Mouse (Mus musculus) myocyte (in vitro differentiated cells): ENCODE results near the gene Lrrc2. TPM values are rescaled to one million over a fixed set of nuclear protein-coding genes. Genes with fewer than 3 reads are reported as not detected.

Experiments used
- H3K27me3 ChIP-seq: one replicate; pipeline ENCODE4 v1.6.1; 2011; ENCODE audit not compliant: control insufficient read depth, insufficient read depth, insufficient read length
- H3K36me3 ChIP-seq: one replicate; pipeline ENCODE4 v1.6.1; 2011; ENCODE audit not compliant: control insufficient read depth, insufficient read depth
- H3K4me2 ChIP-seq: one replicate; pipeline ENCODE4 v1.6.1; 2011; ENCODE audit warnings: low read depth, control low read depth
- H3K4me3 ChIP-seq: one replicate; pipeline ENCODE4 v1.5.1; 2011; ENCODE audit warnings: mild to moderate bottlenecking, control low read depth, moderate library complexity
- H3K79me2 ChIP-seq: one replicate; pipeline ENCODE4 v1.6.1; 2011; ENCODE audit not compliant: control insufficient read depth, insufficient read depth
- H3ac ChIP-seq: one replicate; pipeline ENCODE4 v1.6.1; 2011; ENCODE audit not compliant: control insufficient read depth, insufficient read length
- CEBPB ChIP-seq: IDR thresholded peaks from 2 replicates; pipeline ENCODE4 v1.6.1; 2011; ENCODE audit warnings: mild to moderate bottlenecking, moderate library complexity; ENCODE audit not compliant: poor library complexity, insufficient read depth, severe bottlenecking
- E2F4 ChIP-seq: IDR thresholded peaks from one replicate; pipeline ENCODE4 v1.6.1; 2011; ENCODE audit warnings: mild to moderate bottlenecking, control low read depth, moderate library complexity; ENCODE audit not compliant: insufficient read depth
- MAX ChIP-seq: IDR thresholded peaks from one replicate; pipeline ENCODE4 v1.6.1; 2011; ENCODE audit warnings: low read depth, mild to moderate bottlenecking, control low read depth
- MYOD1 ChIP-seq, 3 experiments: IDR thresholded peaks; one replicate each; pipeline ENCODE4 v1.6.1; 2011; ENCODE audit warnings: control low read depth in 2 of 3, low read depth in 2 of 3, mild to moderate bottlenecking in 2 of 3, moderate library complexity in 1 of 3; ENCODE audit not compliant: insufficient read length in 2 of 3, control insufficient read depth in 1 of 3
- MYOG ChIP-seq, 3 experiments: IDR thresholded peaks; one replicate each; pipeline ENCODE4 v1.6.1; 2011; ENCODE audit warnings: control low read depth in 2 of 3, low read depth in 2 of 3, mild to moderate bottlenecking in 2 of 3; ENCODE audit not compliant: insufficient read length in 2 of 3, control insufficient read depth in 1 of 3, insufficient read depth in 1 of 3
- POLR2A ChIP-seq: IDR thresholded peaks from one replicate; pipeline ENCODE4 v1.6.1; 2011; ENCODE audit warnings: low read depth, mild to moderate bottlenecking, control low read depth, moderate library complexity; ENCODE audit not compliant: insufficient read length
- POLR2AphosphoS2 ChIP-seq: IDR thresholded peaks from one replicate; pipeline ENCODE4 v1.6.1; 2011; ENCODE audit warnings: low read depth, control low read depth; ENCODE audit not compliant: insufficient read length
- REST ChIP-seq: IDR thresholded peaks from one replicate; pipeline ENCODE4 v1.6.1; 2011; ENCODE audit warnings: mild to moderate bottlenecking, control low read depth, moderate library complexity; ENCODE audit not compliant: insufficient read depth, insufficient read length
- SRF ChIP-seq: IDR thresholded peaks from one replicate; pipeline ENCODE4 v1.6.1; 2011; ENCODE audit warnings: low read depth; ENCODE audit not compliant: control insufficient read depth, insufficient read length
- TCF12 ChIP-seq: IDR thresholded peaks from one replicate; pipeline ENCODE4 v1.6.1; 2011; ENCODE audit warnings: mild to moderate bottlenecking, control low read depth; ENCODE audit not compliant: poor library complexity, insufficient read depth, severe bottlenecking
- TCF3 ChIP-seq: IDR thresholded peaks from one replicate; pipeline ENCODE4 v1.6.1; 2011; ENCODE audit warnings: low read depth, control low read depth; ENCODE audit not compliant: insufficient read length
- USF1 ChIP-seq: IDR thresholded peaks from one replicate; pipeline ENCODE4 v1.6.1; 2011; ENCODE audit warnings: low read depth, mild to moderate bottlenecking, control low read depth, moderate library complexity
- polyA plus RNA-seq: library from polyadenylated mRNA; unstranded; fragments of >200 nt; fragmentation: generic; extraction: Trizol; gene quantifications from one replicate; pipeline ENCODE4 v1.2.1, GENCODE M21; 2012; ENCODE audit warnings: missing spikeins

Lrrc2 gene
- polyA plus RNA-seq, 1 experiment, result 0.49 TPM

- no peak for TF ChIP-seq MAX
- no peak for TF ChIP-seq TCF3
- TF ChIP-seq POLR2AphosphoS2, result no peak
- no peak for TF ChIP-seq USF1
- TF ChIP-seq CEBPB, result no peak
- no peak for TF ChIP-seq TCF12
- no peak for TF ChIP-seq REST
- TF ChIP-seq POLR2A, result no peak
- no peak for TF ChIP-seq MYOD1 (IDR thresholded peaks at IDR 0.05; ENCODE audit: control insufficient read depth in 1 of 3, insufficient read length in 2 of 3, low read depth in 2 of 3)
- no peak for TF ChIP-seq E2F4
- TF ChIP-seq SRF, result no peak
- no peak for TF ChIP-seq MYOG (IDR thresholded peaks at IDR 0.05; ENCODE audit: control insufficient read depth in 1 of 3, insufficient read depth in 1 of 3, insufficient read length in 2 of 3, low read depth in 2 of 3)
- Histone ChIP-seq H3ac (no peak overlapping the region), H3K27me3 (no peaks in the 10 kb centered on the region), H3K4me3 (no peak overlapping the region), H3K79me2 (no peaks in the 10 kb centered on the region), H3K4me2 (no peak overlapping the region), H3K36me3 (no peaks in the 10 kb centered on the region)
These were observed 47.7 kb downstream of the Lrrc2 start for GRCm38 (mm10) chr9:110999056-110999455.

DNA sequence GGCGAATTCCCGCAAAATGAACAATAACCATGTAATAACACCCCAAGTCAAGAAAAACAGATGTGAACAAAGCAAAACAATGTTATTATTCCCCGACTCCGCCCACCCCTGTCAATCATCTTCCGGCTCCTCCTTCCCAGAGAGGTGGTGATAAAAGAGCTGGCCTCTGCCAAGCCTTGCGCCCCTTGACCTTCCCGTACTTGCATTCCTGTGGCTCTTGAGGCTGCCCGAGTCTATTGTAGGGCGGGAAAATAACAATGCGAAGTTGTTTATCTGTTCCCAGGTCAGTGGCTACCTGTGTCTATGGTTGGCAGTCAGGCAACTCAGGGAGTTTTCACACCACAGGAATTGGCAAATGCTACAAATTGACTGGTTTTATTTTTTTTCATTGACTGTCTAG is 48.5 kb downstream of the Lrrc2 start:
- Histone ChIP-seq H3K27me3 (peaks cover 6% of the 10 kb centered on the region), H3ac (no peak overlapping the region), H3K36me3 (no peaks in the 10 kb centered on the region), H3K4me3 (no peak overlapping the region), H3K79me2 (no peaks in the 10 kb centered on the region), H3K4me2 (no peak overlapping the region)
- TF ChIP-seq TCF12 (no peak), MYOD1 (IDR thresholded peaks at IDR 0.05; ENCODE audit: control insufficient read depth in 1 of 3, insufficient read length in 2 of 3, low read depth in 2 of 3) (no peak), REST (no peak)

DNA sequence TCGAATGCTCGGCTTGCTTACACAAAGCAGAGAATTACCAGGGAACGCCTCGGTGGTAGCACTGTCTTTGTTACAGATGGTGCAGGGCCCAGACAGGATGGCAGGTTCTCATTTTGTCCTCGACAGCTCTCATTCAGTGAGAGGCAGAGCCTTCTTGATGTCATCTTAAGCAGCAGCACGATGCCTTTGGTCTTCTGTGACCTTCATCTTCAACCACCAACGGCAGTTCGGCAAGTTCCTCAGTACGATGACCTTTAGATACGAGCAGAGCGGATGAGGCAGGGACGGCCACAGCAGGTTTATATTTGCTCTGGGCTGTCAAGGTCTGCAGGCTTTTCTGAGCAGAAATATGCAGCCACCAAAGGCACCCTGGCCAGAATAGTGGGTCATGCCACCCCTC is 50.3 kb downstream of the Lrrc2 start:
- Histone ChIP-seq H3K79me2 (no peaks in the 10 kb centered on the region), H3K4me3 (no peak overlapping the region), H3K4me2 (no peak overlapping the region), H3ac (no peak overlapping the region), H3K36me3 (no peaks in the 10 kb centered on the region), H3K27me3 (peaks cover 15% of the 10 kb centered on the region)
- TF ChIP-seq TCF3 (no peak), E2F4 (no peak), CEBPB (no peak), REST (no peak), MAX (no peak), TCF12 (no peak), POLR2A (no peak), SRF (no peak), USF1 (no peak), MYOG (IDR thresholded peaks at IDR 0.05; ENCODE audit: control insufficient read depth in 1 of 3, insufficient read depth in 1 of 3, insufficient read length in 2 of 3, low read depth in 2 of 3) (no peak), MYOD1 (IDR thresholded peaks at IDR 0.05; ENCODE audit: control insufficient read depth in 1 of 3, insufficient read length in 2 of 3, low read depth in 2 of 3) (no peak)

DNA sequence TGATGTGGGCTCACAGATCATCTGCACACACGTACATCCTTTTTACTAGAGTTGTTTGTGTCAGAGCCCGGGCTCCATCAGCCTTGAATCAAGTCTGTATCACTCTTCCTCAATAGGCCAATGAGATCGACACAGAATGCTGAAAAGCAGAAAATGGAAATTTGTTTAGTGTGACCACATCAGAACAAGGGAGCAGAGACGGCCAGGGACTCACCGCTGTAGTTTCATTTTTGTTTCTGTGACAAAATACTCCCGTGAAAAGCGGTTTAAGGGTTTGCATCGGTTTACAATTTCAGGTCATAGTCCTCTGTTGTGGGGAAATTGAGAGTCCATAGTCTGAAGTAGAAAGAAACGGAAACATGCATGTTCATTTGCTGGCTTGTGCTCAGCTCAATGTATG is 51.9 kb downstream of the Lrrc2 start:
- TF ChIP-seq CEBPB (no peak), MYOD1 (IDR thresholded peaks at IDR 0.05; ENCODE audit: control insufficient read depth in 1 of 3, insufficient read length in 2 of 3, low read depth in 2 of 3) (no peak), MYOG (IDR thresholded peaks at IDR 0.05; ENCODE audit: control insufficient read depth in 1 of 3, insufficient read depth in 1 of 3, insufficient read length in 2 of 3, low read depth in 2 of 3) (no peak), REST (no peak), POLR2AphosphoS2 (no peak), MAX (no peak), E2F4 (no peak), SRF (no peak), TCF3 (no peak), TCF12 (no peak), USF1 (no peak), POLR2A (no peak)
- H3K4me2 ChIP-seq, result no peak overlapping the region

GRCm38 (mm10) chr9:111006544-111006943 is 55.2 kb downstream of the Lrrc2 start:
- Histone ChIP-seq H3K4me2 (no peak overlapping the region), H3ac (no peak overlapping the region), H3K4me3 (no peak overlapping the region), H3K36me3 (no peaks in the 10 kb centered on the region), H3K27me3 (peaks cover 21% of the 10 kb centered on the region), H3K79me2 (no peaks in the 10 kb centered on the region)
- TF ChIP-seq USF1, result no peak
- TF ChIP-seq POLR2AphosphoS2, result no peak
- TF ChIP-seq MYOD1 (IDR thresholded peaks at IDR 0.05; ENCODE audit: control insufficient read depth in 1 of 3, insufficient read length in 2 of 3, low read depth in 2 of 3), result no peak
- no peak for TF ChIP-seq SRF

More for the DNA sequence above, 51.9 kb downstream of the Lrrc2 start:
- no peak overlapping the region for H3ac ChIP-seq
- H3K27me3 ChIP-seq, result peaks cover 18% of the 10 kb centered on the region
- no peaks in the 10 kb centered on the region for H3K36me3 ChIP-seq
- no peak overlapping the region for H3K4me3 ChIP-seq
- no peaks in the 10 kb centered on the region for H3K79me2 ChIP-seq
